Mouse (Mus musculus) cerebellum, adult 11-12 months (tissue): ENCODE measurements around the gene Uvrag.

Source experiments
- DNase-seq: peaks from one replicate; pipeline ENCODE4 v3.0.0; 2022

Gene Uvrag

GRCm38 (mm10) chr7:99133811-99134402 lies 7.0 kb downstream of the Uvrag start:
- DNase-seq, result no peak

- DNase-seq, result no peak
Measured at GRCm38 (mm10) chr7:99132597-99132996, 8.3 kb downstream of the Uvrag start.

- no peak for DNase-seq
Measured at GRCm38 (mm10) chr7:99131819-99132353, 9.1 kb downstream of the Uvrag start.

- DNase-seq, result no peak
Measured at GRCm38 (mm10) chr7:99128965-99129364, 12.0 kb downstream of the Uvrag start.

- no peak for DNase-seq
Measured at GRCm38 (mm10) chr7:99128020-99128950, 12.7 kb downstream of the Uvrag start.

GRCm38 (mm10) chr7:99126057-99126456 lies 14.9 kb downstream of the Uvrag start:
- no peak for DNase-seq

GRCm38 (mm10) chr7:99122651-99123050 lies 18.3 kb downstream of the Uvrag start:
- no peak for DNase-seq

GRCm38 (mm10) chr7:99120865-99121521 lies 19.9 kb downstream of the Uvrag start:
- DNase-seq, result no peak

GRCm38 (mm10) chr7:99120082-99120481 lies 20.9 kb downstream of the Uvrag start:
- no peak for DNase-seq

GRCm38 (mm10) chr7:99116781-99117180 lies 24.2 kb downstream of the Uvrag start:
- DNase-seq, result no peak

- peak; percentile 75 for DNase-seq
Measured at GRCm38 (mm10) chr7:99114006-99114726, 26.8 kb downstream of the Uvrag start.

- no peak for DNase-seq
Measured at GRCm38 (mm10) chr7:99107566-99107965, 33.4 kb downstream of the Uvrag start.

- no peak for DNase-seq
Measured at GRCm38 (mm10) chr7:99106714-99107270, 34.1 kb downstream of the Uvrag start.

GRCm38 (mm10) chr7:99101767-99102593 lies 39.0 kb downstream of the Uvrag start:
- DNase-seq, result no peak

- no peak for DNase-seq
Measured at GRCm38 (mm10) chr7:99101076-99101475, 39.9 kb downstream of the Uvrag start.

- no peak for DNase-seq
Measured at GRCm38 (mm10) chr7:99100573-99100972, 40.4 kb downstream of the Uvrag start.

GRCm38 (mm10) chr7:99100087-99100486 lies 40.9 kb downstream of the Uvrag start:
- no peak for DNase-seq

GRCm38 (mm10) chr7:99097781-99098180 lies 43.2 kb downstream of the Uvrag start:
- no peak for DNase-seq

- no peak for DNase-seq
Measured at GRCm38 (mm10) chr7:99097128-99097527, 43.8 kb downstream of the Uvrag start.

- no peak for DNase-seq
Measured at GRCm38 (mm10) chr7:99095191-99095590, 45.8 kb downstream of the Uvrag start.

GRCm38 (mm10) chr7:99094336-99094735 lies 46.6 kb downstream of the Uvrag start:
- DNase-seq, result no peak
